Mouse (Mus musculus): ENCODE measurements around the gene Rps2.

Gene Rps2

DNA sequence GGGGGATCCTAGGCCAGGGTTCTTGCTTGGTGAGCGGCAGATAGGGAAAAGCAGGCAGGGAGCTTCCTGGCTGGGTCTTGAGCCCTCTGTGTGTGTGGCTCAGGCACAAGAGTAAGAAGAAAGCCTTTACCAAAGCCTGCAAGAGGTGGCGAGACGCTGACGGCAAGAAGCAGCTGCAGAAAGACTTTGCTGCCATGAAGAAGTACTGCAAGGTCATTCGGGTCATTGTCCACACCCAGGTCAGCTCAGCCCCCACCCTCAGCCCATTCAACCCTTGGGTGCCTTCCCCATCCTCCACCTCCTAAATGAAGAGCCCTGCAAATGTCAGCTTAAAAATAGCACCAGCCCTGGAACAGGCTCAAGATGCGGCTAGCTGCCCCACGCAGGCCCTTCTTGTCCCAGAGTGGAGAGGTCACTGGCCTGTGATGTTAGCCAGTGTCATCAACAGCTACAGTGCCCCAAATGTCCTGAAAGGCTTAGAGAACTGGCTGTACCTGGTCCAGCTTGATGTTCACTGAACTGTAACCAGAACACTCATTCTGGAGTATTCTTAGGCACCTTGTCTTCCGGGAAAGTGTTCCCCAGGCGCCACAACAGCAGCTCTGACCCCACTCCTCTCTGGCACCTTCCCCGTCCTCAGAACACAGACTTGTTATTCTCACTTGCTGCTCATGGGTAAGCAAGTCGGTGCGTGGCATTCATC, 14.5 kb downstream of the Rps2 start:
- no peaks in the 10 kb centered on the region for H3K27me3 ChIP-seq (ENCODE audit: insufficient read depth, low read length)
- TF ChIP-seq POU5F1 (IDR thresholded peaks at IDR 0.05; ENCODE audit: borderline replicate concordance, low read length) (no peak), NANOG (IDR thresholded peaks at IDR 0.05; ENCODE audit: borderline replicate concordance, low read length) (no peak), CTCF (conservative IDR thresholded peaks at IDR 0.05; ENCODE audit: low read length) (no peak)
- H3K36me3 ChIP-seq (ENCODE audit: insufficient read depth, low read length): no peaks in the 10 kb centered on the region
- no peaks in the 10 kb centered on the region for H3K9me3 ChIP-seq (ENCODE audit: low read length)
- peaks cover 69% of the 10 kb centered on the region for H3K4me1 ChIP-seq (replicated peaks; ENCODE audit: low read depth, low read length)
- H3K4me3 ChIP-seq (replicated peaks; ENCODE audit: low read length): 0 out of 2 replicates have a peak overlapping the region, but pooled peaks have one; percentile 10

DNA sequence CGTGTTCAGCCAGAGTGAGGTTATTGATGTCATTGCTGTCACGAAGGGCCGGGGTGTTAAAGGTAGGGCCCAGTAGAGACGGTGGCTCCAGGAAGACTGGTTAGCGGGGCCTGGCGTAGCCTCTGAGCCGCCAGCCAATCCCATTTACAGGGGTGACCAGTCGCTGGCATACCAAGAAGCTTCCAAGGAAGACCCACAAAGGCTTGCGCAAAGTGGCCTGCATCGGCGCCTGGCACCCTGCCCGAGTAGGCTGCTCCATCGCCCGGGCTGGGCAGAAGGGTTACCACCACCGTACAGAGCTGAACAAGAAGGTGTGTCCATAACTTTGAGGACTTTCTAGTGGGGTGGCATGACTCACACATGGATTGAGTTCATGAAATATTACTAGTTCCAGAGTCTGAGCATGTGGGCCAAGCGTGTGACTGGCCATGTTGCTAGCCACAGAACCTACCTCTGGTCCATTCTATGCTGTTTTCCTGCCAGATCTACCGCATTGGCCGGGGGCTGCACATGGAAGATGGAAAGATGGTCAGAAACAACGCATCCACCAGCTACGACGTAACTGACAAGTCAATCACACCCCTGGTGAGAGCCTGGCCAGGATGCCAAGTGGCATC, 15.6 kb downstream of the Rps2 start:
- peaks cover 68% of the 10 kb centered on the region for H3K4me1 ChIP-seq (replicated peaks; ENCODE audit: low read depth, low read length)
- no peaks in the 10 kb centered on the region for H3K36me3 ChIP-seq (ENCODE audit: insufficient read depth, low read length)
- no peaks in the 10 kb centered on the region for H3K9me3 ChIP-seq (ENCODE audit: low read length)
- no peaks in the 10 kb centered on the region for H3K27me3 ChIP-seq (ENCODE audit: insufficient read depth, low read length)
- H3K4me3 ChIP-seq (replicated peaks; ENCODE audit: low read length): 0 out of 2 replicates have a peak overlapping the region, but pooled peaks have one; percentile 17
- TF ChIP-seq CTCF (conservative IDR thresholded peaks at IDR 0.05; ENCODE audit: low read length) (no peak), NANOG (IDR thresholded peaks at IDR 0.05; ENCODE audit: borderline replicate concordance, low read length) (no peak), POU5F1 (IDR thresholded peaks at IDR 0.05; ENCODE audit: borderline replicate concordance, low read length) (no peak)

DNA sequence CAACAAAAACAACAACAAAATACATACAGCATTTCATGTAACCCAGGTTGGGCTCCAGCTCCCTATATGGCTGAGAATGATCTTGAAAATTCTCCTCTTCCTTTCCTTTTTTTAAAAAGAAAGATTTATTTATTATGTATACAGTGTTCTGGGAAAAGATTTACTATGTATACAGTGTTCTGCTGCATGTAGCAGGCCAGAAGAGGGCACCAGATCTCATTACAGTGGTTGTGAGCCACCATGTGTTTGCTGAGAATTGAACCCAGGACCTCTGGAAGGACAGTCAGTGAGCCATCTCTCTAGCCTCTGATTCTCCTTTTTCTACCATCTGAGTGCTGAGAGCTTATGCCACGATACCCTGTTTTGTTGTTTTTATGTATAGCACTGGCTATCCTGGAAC, 16.6 kb downstream of the Rps2 start:
- peaks cover 66% of the 10 kb centered on the region for H3K4me1 ChIP-seq (replicated peaks; ENCODE audit: low read depth, low read length)
- TF ChIP-seq NANOG (IDR thresholded peaks at IDR 0.05; ENCODE audit: borderline replicate concordance, low read length): no peak
- no peak; the same call in 1 of the 2 replicates for TF ChIP-seq CTCF (conservative IDR thresholded peaks at IDR 0.05; ENCODE audit: low read length)
- no peak for TF ChIP-seq POU5F1 (IDR thresholded peaks at IDR 0.05; ENCODE audit: borderline replicate concordance, low read length)
- H3K9me3 ChIP-seq (ENCODE audit: low read length): no peaks in the 10 kb centered on the region
- no peaks in the 10 kb centered on the region for H3K36me3 ChIP-seq (ENCODE audit: insufficient read depth, low read length)
- no peaks in the 10 kb centered on the region for H3K27me3 ChIP-seq (ENCODE audit: insufficient read depth, low read length)
- no peak overlapping the region for H3K4me3 ChIP-seq (replicated peaks; ENCODE audit: low read length)

DNA sequence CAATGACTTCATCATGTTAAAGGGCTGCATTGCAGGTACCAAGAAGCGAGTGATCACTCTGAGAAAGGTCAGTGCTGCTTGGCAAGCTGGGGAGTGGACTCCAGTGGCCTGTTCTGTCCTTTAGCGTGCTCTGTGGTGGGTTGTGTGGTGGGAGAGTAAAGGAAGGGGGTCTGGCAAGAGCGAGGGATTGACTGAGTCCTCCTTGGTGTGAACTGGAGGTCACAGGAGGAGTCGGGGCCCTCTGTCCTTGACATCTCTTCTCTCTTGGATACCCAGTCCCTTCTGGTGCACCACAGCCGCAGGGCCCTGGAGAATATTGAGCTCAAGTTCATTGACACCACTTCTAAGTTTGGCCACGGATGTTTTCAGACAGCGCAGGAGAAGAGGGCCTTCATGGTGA, 17.5 kb downstream of the Rps2 start:
- Histone ChIP-seq H3K9me3 (ENCODE audit: low read length) (no peaks in the 10 kb centered on the region), H3K4me3 (replicated peaks; ENCODE audit: low read length) (peak overlapping the region; percentile 91), H3K27me3 (ENCODE audit: insufficient read depth, low read length) (no peaks in the 10 kb centered on the region), H3K36me3 (ENCODE audit: insufficient read depth, low read length) (peaks cover 6% of the 10 kb centered on the region), H3K4me1 (replicated peaks; ENCODE audit: low read depth, low read length) (peaks cover 74% of the 10 kb centered on the region)
- TF ChIP-seq POU5F1 (IDR thresholded peaks at IDR 0.05; ENCODE audit: borderline replicate concordance, low read length) (no peak), NANOG (IDR thresholded peaks at IDR 0.05; ENCODE audit: borderline replicate concordance, low read length) (no peak), CTCF (conservative IDR thresholded peaks at IDR 0.05; ENCODE audit: low read length) (no peak)

DNA sequence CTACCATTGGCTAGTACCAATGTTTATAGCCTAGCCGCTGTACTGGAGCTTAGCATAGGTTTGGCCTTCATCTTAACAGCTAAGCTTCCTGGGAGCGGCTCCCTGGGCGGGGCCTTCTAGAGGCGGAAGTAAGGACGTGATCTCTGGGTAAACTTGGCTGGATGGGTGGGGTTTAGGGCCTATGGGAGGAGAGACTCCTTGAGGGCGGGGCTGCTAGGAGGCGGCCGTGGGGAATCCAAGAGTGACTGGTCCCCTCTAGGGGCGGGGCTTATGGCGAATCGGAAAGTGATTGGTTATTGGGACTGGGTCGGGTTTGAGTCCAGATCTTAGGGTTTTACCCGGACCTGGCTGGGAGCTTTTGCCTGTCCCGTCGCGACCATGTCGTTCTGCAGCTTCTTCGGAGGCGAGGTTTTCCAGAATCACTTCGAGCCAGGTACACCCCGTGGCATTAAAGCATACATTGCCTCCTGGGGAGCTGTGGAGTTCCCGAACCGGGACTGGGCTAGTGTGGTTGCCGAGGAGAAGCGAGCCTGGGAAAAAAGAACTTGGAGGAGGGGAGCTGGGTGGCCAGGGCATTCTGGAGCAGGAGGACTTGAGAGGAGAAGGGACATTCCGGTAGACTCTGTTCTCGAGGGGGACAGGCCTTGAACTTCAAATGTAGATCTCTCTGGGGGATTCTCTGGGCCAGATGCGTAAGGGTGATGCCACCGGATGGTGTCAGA, 18.6 kb downstream of the Rps2 start, which contains the start of gene Msrb1:
Gene Msrb1, plus strand, starts transcription at position 313 of the 722 bp plus-strand sequence.
- peaks cover 14% of the 10 kb centered on the region for H3K36me3 ChIP-seq (ENCODE audit: insufficient read depth, low read length)
- H3K4me3 ChIP-seq (replicated peaks; ENCODE audit: low read length): peak within 1 kb of the TSS; percentile 91
- TF ChIP-seq POU5F1 (IDR thresholded peaks at IDR 0.05; ENCODE audit: borderline replicate concordance, low read length) (no peak), NANOG (IDR thresholded peaks at IDR 0.05; ENCODE audit: borderline replicate concordance, low read length) (no peak), CTCF (conservative IDR thresholded peaks at IDR 0.05; ENCODE audit: low read length) (no peak)
- H3K9me3 ChIP-seq (ENCODE audit: low read length): no peaks in the 10 kb centered on the region
- no peaks in the 10 kb centered on the region for H3K27me3 ChIP-seq (ENCODE audit: insufficient read depth, low read length)
- H3K4me1 ChIP-seq (replicated peaks; ENCODE audit: low read depth, low read length): peaks cover 70% of the 10 kb centered on the region

DNA sequence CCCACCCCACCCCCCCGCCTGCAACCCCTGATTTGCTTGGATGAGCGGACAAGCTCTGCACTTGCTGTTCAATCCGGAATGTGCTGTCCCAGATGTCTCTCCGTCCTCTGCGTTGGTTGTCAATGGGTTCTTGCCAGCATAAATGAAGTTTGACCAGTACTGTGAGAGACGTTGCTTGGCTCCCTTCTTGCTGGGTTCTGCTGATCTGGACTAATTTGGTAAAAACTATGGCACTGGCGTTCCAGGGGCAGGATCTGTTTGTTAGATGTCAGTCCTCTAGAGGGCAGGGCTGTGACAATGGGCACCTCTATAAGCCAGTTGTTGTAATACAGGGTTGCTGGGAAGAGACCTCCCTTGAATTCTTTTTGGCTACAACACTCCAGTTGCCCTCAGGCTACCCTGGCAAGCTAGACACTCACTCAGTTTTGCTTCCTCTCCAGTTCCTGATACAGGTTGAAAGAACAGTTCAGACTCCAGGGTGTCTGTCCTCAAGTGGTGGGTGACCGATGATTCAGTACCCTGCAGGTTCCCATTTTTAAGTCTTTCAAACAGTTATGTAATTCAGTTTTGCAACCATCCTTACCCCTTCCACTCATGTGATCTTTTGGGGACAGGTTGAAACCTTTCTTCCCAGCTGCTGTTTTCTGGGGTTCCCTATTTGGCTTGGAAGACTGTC, 19.4 kb downstream of the Rps2 start:
- Histone ChIP-seq H3K9me3 (ENCODE audit: low read length) (no peaks in the 10 kb centered on the region), H3K4me1 (replicated peaks; ENCODE audit: low read depth, low read length) (peaks cover 64% of the 10 kb centered on the region), H3K36me3 (ENCODE audit: insufficient read depth, low read length) (peaks cover 20% of the 10 kb centered on the region), H3K27me3 (ENCODE audit: insufficient read depth, low read length) (no peaks in the 10 kb centered on the region), H3K4me3 (replicated peaks; ENCODE audit: low read length) (peak overlapping the region; percentile 91)
- TF ChIP-seq POU5F1 (IDR thresholded peaks at IDR 0.05; ENCODE audit: borderline replicate concordance, low read length) (no peak), CTCF (conservative IDR thresholded peaks at IDR 0.05; ENCODE audit: low read length) (no peak), NANOG (IDR thresholded peaks at IDR 0.05; ENCODE audit: borderline replicate concordance, low read length) (no peak)

DNA sequence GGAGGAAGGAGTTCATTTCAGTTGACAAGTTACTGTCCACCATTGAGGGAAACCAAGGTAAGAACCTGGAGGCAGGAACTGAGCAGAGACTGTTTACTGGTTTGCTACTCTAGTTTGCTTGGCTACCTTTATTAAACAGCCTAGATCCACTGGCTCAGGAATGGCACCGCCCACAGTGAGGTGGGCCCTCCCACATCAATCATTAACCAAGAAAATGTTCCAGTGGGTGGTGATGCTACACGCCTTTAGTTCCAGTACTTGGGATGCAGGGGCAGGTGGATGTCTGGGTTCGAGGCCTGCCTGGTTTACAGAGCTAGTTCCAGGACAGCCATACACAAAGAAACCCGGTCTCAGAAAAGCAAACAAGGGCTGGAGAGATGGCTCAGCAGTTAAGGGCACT, 20.3 kb downstream of the Rps2 start:
- no peak for TF ChIP-seq CTCF (conservative IDR thresholded peaks at IDR 0.05; ENCODE audit: low read length)
- no peak for TF ChIP-seq NANOG (IDR thresholded peaks at IDR 0.05; ENCODE audit: borderline replicate concordance, low read length)
- no peak for TF ChIP-seq POU5F1 (IDR thresholded peaks at IDR 0.05; ENCODE audit: borderline replicate concordance, low read length)
- Histone ChIP-seq H3K4me1 (replicated peaks; ENCODE audit: low read depth, low read length) (peaks cover 55% of the 10 kb centered on the region), H3K4me3 (replicated peaks; ENCODE audit: low read length) (no peak overlapping the region), H3K9me3 (ENCODE audit: low read length) (no peaks in the 10 kb centered on the region), H3K27me3 (ENCODE audit: insufficient read depth, low read length) (no peaks in the 10 kb centered on the region), H3K36me3 (ENCODE audit: insufficient read depth, low read length) (peaks cover 26% of the 10 kb centered on the region)

DNA sequence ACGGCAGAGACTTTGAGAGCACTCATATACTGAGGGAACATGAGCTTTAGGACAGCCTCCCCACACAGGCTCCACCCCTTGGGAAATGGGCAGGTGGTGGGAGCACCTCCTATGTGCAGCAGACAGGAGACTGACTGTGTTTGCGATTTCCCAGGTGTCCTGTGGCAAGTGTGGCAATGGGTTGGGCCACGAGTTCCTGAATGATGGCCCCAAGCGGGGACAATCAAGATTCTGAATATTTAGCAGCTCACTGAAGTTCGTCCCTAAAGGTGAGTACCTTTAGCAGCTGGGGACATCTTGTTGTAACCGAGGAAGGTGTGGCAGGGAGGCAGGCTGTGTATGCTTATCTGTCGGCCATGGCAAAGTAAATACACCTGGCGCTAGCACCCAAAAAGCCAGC, 22.0 kb downstream of the Rps2 start:
- Histone ChIP-seq H3K27me3 (ENCODE audit: insufficient read depth, low read length) (no peaks in the 10 kb centered on the region), H3K36me3 (ENCODE audit: insufficient read depth, low read length) (peaks cover 26% of the 10 kb centered on the region), H3K9me3 (ENCODE audit: low read length) (no peaks in the 10 kb centered on the region), H3K4me1 (replicated peaks; ENCODE audit: low read depth, low read length) (peaks cover 50% of the 10 kb centered on the region), H3K4me3 (replicated peaks; ENCODE audit: low read length) (no peak overlapping the region)
- no peak for TF ChIP-seq CTCF (conservative IDR thresholded peaks at IDR 0.05; ENCODE audit: low read length)
- TF ChIP-seq POU5F1 (IDR thresholded peaks at IDR 0.05; ENCODE audit: borderline replicate concordance, low read length): no peak
- TF ChIP-seq NANOG (IDR thresholded peaks at IDR 0.05; ENCODE audit: borderline replicate concordance, low read length): no peak

All from E14TG2a.4 (cell line).